Mouse (Mus musculus) spleen, adult 2 months (tissue): ENCODE results near the gene Tmem245. TPM values are rescaled to one million over a fixed set of nuclear protein-coding genes. Genes with fewer than 3 reads are reported as not detected.

Experiments used
- DNase-seq, 2 experiments: peaks; one replicate each; pipeline versions ENCODE4 v3.0.0 to v3.0.0-alpha.2; 2012 to 2021; ENCODE audit warnings: low spot score in 2 of 2, low read depth in 1 of 2
- H3K27ac ChIP-seq: fragments of 200-500 bp; 2 replicates; pipeline ENCODE4 v1.5.1; 2012; ENCODE audit warnings: low read length, inconsistent platforms; ENCODE audit not compliant: insufficient read depth
- H3K27me3 ChIP-seq: fragments of 200-500 bp; 2 replicates; pipeline ENCODE4 v1.6.1; 2012; ENCODE audit warnings: mild to moderate bottlenecking, moderate library complexity, low read length, inconsistent platforms; ENCODE audit not compliant: control insufficient read depth, insufficient read depth
- H3K36me3 ChIP-seq: fragments of 200-500 bp; 2 replicates; pipeline ENCODE4 v1.6.1; 2012; ENCODE audit warnings: mild to moderate bottlenecking, low read length, inconsistent platforms; ENCODE audit not compliant: control insufficient read depth, insufficient read depth
- H3K4me1 ChIP-seq: fragments of 200-500 bp; 2 replicates; pipeline ENCODE4 v1.6.1; 2011; ENCODE audit warnings: inconsistent platforms; ENCODE audit not compliant: control insufficient read depth, insufficient read depth, insufficient read length
- H3K4me3 ChIP-seq: fragments of 200-500 bp; 2 replicates; pipeline ENCODE4 v1.5.1; 2011; ENCODE audit warnings: mild to moderate bottlenecking, inconsistent platforms; ENCODE audit not compliant: insufficient read depth, insufficient read length; ENCODE audit errors: extremely low read depth
- CTCF ChIP-seq: fragments of 200-500 bp; IDR thresholded peaks from 2 replicates; pipeline ENCODE4 v1.5.1; 2011; ENCODE audit warnings: mild to moderate bottlenecking, inconsistent platforms; ENCODE audit not compliant: insufficient read depth, insufficient read length, insufficient replicate concordance; ENCODE audit errors: extremely low read depth
- POLR2A ChIP-seq: fragments of 200-500 bp; IDR thresholded peaks from 2 replicates; pipeline ENCODE4 v1.6.1; 2011; ENCODE audit warnings: low read depth, low read length, inconsistent platforms
- WGBS: fragments of 180-500 bp; shearing (Covaris S2); methylation state at CpG from one replicate; pipeline ENCODE4 v1.1.7; 2018; 5-methylcytosine and 5-hydroxymethylcytosine counted together
- polyA plus RNA-seq: library from polyadenylated mRNA; depleted of rRNA; stranded (reverse); fragments of >200 nt; gene quantifications from 2 replicates; pipeline ENCODE4 v1.2.3, GENCODE M21; 2012; rRNA removed

Tmem245 gene
- polyA plus RNA-seq, 1 experiment, result 9.4 TPM

DNA sequence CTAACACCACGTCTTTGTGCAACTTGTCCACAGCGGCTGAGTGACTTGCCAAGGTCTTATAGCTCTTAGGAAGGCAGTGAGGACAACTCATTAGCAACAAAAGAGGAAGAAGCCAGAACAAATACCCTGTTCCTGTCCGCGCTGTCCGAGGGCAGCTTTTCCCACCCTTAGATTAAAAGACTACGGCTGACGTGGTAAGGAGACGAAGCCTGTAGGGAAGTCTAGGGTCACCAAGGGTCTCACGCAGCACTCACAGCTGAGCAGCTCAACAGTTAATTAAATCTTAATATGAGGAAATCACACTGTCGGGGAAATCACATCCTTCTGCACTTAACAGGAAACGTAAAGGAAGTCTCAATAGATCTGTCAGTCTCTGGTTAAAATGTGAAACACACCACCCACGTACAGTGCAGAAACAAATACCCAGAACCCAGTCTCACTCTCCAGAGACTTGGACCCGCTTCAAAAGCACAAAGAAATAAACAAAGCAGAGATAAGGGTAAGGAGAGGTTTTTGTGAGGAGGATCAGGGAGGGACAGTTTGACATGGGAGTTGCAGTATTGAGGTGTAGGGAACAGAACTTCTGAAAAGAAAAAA lies 116.1 kb downstream of the Tmem245 start:
- Histone ChIP-seq H3K27ac (peak overlapping the region; percentile 41), H3K36me3 (no peaks in the 10 kb centered on the region), H3K4me1 (peaks cover 9% of the 10 kb centered on the region; the same call in 1 of the 2 replicates), H3K27me3 (no peaks in the 10 kb centered on the region), H3K4me3 (peak overlapping the region; percentile 42; the same call in 1 of the 2 replicates)
- TF ChIP-seq POLR2A, result no peak
- no peak for TF ChIP-seq CTCF
- no peak for DNase-seq
- 39% methylated on average over 13 of the region's 13 CpGs for WGBS

DNA sequence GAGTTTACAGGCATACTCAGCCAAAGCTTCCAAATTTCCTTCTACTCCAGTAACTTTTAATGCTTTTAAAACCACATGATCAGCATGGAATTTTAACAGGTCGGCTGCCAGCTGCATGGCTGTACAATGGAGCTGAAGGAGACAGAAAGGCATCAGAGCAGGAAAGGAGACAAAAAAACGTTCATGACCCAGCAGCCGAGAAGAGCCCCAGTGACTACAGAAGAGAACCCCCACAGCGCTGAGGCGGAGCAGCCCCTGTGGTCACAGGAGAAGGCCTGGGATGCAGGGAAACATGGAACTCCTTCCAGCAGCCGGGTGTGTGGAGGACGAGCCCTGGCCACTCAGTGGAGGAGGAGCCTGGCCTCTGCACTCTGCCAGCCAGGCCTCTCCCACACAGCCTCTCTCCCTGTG lies 117.7 kb downstream of the Tmem245 start:
- Histone ChIP-seq H3K4me1 (peaks cover 9% of the 10 kb centered on the region; the same call in 1 of the 2 replicates), H3K4me3 (no peak overlapping the region), H3K27ac (no peak overlapping the region), H3K36me3 (no peaks in the 10 kb centered on the region), H3K27me3 (no peaks in the 10 kb centered on the region)
- 92% methylated on average over 7 of the region's 7 CpGs for WGBS
- DNase-seq, result no peak
- no peak for TF ChIP-seq POLR2A
- no peak for TF ChIP-seq CTCF

DNA sequence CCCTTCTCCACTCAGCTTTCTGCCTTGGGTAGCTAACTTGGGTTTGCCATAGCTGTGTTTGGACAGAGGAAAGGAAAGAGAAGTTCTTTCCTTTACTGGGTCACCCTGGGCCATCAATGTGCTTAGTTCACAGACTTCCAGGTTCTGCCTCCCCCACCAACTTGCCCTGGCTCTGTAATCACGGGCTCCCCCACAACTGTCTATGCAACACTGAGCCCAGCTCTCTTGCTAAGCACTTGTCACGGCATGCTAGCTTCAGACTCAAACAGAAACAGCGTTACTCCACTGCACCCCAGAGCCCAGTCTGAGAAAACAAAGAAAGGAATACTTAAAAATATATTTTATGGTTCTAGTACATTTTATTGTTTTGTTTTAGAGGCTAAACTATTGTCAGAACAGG lies 118.3 kb downstream of the Tmem245 start:
- TF ChIP-seq POLR2A (no peak), CTCF (no peak)
- H3K4me3 ChIP-seq, result no peak overlapping the region
- H3K36me3 ChIP-seq, result no peaks in the 10 kb centered on the region
- DNase-seq, result no peak
- peaks cover 9% of the 10 kb centered on the region; the same call in 1 of the 2 replicates for H3K4me1 ChIP-seq
- no peak overlapping the region for H3K27ac ChIP-seq
- H3K27me3 ChIP-seq, result no peaks in the 10 kb centered on the region
- WGBS, result 83% methylated on average over 3 of the region's 3 CpGs

DNA sequence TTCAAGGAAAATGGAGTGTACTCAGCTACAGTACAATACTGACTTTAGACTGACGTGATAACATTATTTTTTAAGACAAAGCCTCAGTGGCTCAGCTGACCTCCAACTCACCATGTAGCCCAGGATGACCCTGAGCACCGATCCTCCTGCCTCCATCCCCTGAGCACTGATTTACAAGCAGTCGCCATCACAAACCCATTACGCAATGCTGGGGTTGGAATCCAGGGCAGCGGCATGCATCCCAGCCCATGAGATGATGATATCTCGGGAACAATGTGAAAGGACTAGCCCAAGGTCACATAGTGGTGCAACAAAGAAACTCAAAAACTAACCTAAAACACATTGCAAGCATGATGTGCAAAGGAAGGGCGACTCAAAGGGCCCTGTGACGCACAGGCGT lies 123.0 kb downstream of the Tmem245 start:
- H3K36me3 ChIP-seq, result no peaks in the 10 kb centered on the region
- no peak for DNase-seq
- H3K27ac ChIP-seq, result no peak overlapping the region
- H3K4me3 ChIP-seq, result no peak overlapping the region
- no peaks in the 10 kb centered on the region for H3K27me3 ChIP-seq
- TF ChIP-seq CTCF (no peak), POLR2A (no peak)
- WGBS, result 90% methylated on average over 9 of the region's 9 CpGs
- no peaks in the 10 kb centered on the region for H3K4me1 ChIP-seq

DNA sequence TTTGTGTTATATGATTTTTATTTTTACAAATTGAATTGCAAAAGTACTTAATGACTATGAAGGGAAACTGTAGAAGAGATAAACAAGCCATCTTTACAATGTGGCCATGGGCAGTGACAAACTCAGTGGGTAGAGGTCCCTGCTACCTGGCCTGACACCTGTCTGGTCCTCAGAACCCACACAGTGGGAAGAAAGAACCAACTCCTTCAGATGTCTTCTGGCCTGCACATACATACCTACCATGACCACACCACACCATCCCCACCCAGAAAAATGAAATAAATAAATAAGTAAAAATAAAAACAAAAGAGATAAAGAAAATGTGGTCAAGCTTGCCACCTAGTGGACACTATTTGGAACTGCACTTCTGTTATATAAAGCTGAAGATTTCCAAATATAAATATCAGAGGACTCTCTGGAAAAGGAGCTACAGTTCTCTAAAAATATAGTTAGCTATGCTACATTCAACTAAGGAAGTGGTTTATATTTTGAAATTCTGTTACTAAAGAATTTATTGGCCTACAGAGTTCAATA lies 127.2 kb downstream of the Tmem245 start:
- no peak overlapping the region; the same call in 1 of the 2 replicates for H3K27ac ChIP-seq
- H3K4me1 ChIP-seq, result no peaks in the 10 kb centered on the region
- H3K36me3 ChIP-seq, result no peaks in the 10 kb centered on the region
- H3K27me3 ChIP-seq, result no peaks in the 10 kb centered on the region
- no peak for TF ChIP-seq CTCF
- no peak for TF ChIP-seq POLR2A
- no peak for DNase-seq
- H3K4me3 ChIP-seq, result no peak overlapping the region

Other genes starting within 250 kb of the Tmem245 start
- not detected in 2 replicates for gene Gm26657, start 207.4 kb downstream of the Tmem245 start, polyA plus RNA-seq
- gene Actl7b, start 206.0 kb downstream of the Tmem245 start, polyA plus RNA-seq, result 0.12 TPM in 1 of 2 replicates, not detected in the other
- gene Actl7a, start 204.0 kb downstream of the Tmem245 start, polyA plus RNA-seq, result not detected in 2 replicates
- 8.6 and 9.7 TPM in 2 replicates for gene Elp1, start 145.1 kb downstream of the Tmem245 start, polyA plus RNA-seq
- gene Fam206a, start 145.1 kb downstream of the Tmem245 start, polyA plus RNA-seq, result 3.1 and 3.5 TPM in 2 replicates
- 1.7 and 2.0 TPM in 2 replicates for gene Ctnnal1, start 82.2 kb downstream of the Tmem245 start, polyA plus RNA-seq
- not detected in 2 replicates for gene Frrs1l, start 43.0 kb upstream of the Tmem245 start, polyA plus RNA-seq
- gene Epb41l4b, start 196.0 kb upstream of the Tmem245 start, polyA plus RNA-seq, result 0.61 and 0.78 TPM in 2 replicates